Mouse (Mus musculus) heart, embryonic 12.5 days (tissue): ENCODE results near the gene Tmem88. TPM values are rescaled to one million over a fixed set of nuclear protein-coding genes. Genes with fewer than 3 reads are reported as not detected.

Experiments
- ATAC-seq: fragments of 200-750 bp; cut with Nextera tagmentation; 2 replicates; pipeline ENCODE4 v1.8.0; 2017; ENCODE audit warnings: moderate TSS enrichment, moderate library complexity; ENCODE audit not compliant: insufficient number of reproducible peaks, low FRiP score
- H3K27ac ChIP-seq: fragments of 300-500 bp; sonication (generic); 2 replicates; pipeline ENCODE4 v1.5.1; 2016; ENCODE audit warnings: mild to moderate bottlenecking, moderate library complexity; ENCODE audit not compliant: poor library complexity, severe bottlenecking
- H3K27me3 ChIP-seq: fragments of 300-500 bp; sonication (generic); replicated peaks from 2 replicates; pipeline ENCODE4 v1.6.1; 2016; ENCODE audit warnings: mild to moderate bottlenecking, moderate library complexity
- H3K36me3 ChIP-seq: fragments of 300-500 bp; sonication (generic); 2 replicates; pipeline ENCODE4 v1.6.1; 2016; ENCODE audit warnings: mild to moderate bottlenecking, moderate library complexity
- H3K4me1 ChIP-seq: fragments of 300-500 bp; sonication (generic); replicated peaks from 2 replicates; pipeline ENCODE4 v1.6.1; 2016; ENCODE audit warnings: mild to moderate bottlenecking
- H3K4me2 ChIP-seq: fragments of 300-500 bp; sonication (generic); 2 replicates; pipeline ENCODE4 v1.6.1; 2016; ENCODE audit warnings: mild to moderate bottlenecking, moderate library complexity
- H3K4me3 ChIP-seq: fragments of 300-500 bp; sonication (generic); 2 replicates; pipeline ENCODE4 v1.5.1; 2016; ENCODE audit warnings: mild to moderate bottlenecking
- H3K9ac ChIP-seq: fragments of 300-500 bp; sonication (generic); 2 replicates; pipeline ENCODE4 v1.6.1; 2016; ENCODE audit warnings: mild to moderate bottlenecking, moderate library complexity
- H3K9me3 ChIP-seq: fragments of 300-500 bp; sonication (generic); replicated peaks from 2 replicates; pipeline ENCODE4 v1.6.1; 2016; ENCODE audit warnings: mild to moderate bottlenecking, moderate library complexity
- WGBS: fragments of 180-500 bp; shearing (Covaris S2); methylation state at CpG from one replicate; pipeline ENCODE4 v1.1.7; 2016; 5-methylcytosine and 5-hydroxymethylcytosine counted together
- polyA plus RNA-seq: library from polyadenylated mRNA; unstranded; fragments of >200 nt; fragmentation: Nextera tagmentation; extraction: Ambion mirVana; gene quantifications from 2 replicates; pipeline ENCODE4 v1.2.1, GENCODE M21; 2016

Tmem88 gene
- polyA plus RNA-seq, 1 experiment from 2014 or later: 35.7 TPM

DNA sequence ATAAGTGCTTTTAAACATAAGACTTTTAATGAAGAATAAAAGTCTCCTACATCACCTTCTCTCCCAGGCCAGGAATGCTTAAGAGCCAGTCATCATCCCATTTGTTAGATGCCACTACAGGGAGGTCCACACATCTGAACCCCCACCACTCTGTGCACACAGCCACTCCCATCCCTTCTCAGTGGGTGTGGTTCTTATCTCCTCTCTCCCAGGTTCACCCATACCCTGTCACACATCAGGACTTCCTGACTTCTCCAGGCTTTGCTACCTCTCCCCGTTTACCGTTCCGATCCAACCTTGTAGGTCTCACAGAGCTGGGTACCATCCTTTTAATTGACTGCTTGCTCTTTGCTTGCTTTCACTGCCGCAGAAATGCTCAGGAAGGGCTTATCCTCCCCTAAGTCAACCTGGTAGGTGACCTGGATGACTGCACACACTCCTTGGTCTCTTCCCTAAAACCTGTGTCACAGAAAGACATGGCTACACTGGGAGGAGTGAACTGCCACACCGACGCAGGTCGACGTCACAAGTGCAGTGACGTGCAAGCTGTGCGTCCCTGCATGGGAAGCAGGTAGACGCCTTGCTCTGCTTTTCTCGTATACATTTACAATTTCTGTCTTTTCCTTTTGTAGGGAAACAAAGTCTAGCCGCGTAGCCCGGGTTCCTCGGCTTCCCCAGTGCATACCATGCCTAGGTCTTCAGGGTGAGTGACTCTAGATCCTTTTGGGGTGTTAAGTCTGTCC lies 24.6 kb downstream of the Tmem88 start:
- H3K9ac ChIP-seq: no peak overlapping the region
- peaks cover 31% of the 10 kb centered on the region for H3K4me1 ChIP-seq
- H3K27ac ChIP-seq: no peak overlapping the region
- H3K4me3 ChIP-seq: no peak overlapping the region
- ATAC-seq: peak; percentile 51; the same call in 1 of the 2 replicates
- H3K4me2 ChIP-seq: no peak overlapping the region; the same call in 1 of the 2 replicates
- H3K36me3 ChIP-seq: peaks cover 8% of the 10 kb centered on the region
- H3K27me3 ChIP-seq: no peaks in the 10 kb centered on the region
- 82% methylated on average over 16 of the region's 16 CpGs for WGBS
- H3K9me3 ChIP-seq: no peaks in the 10 kb centered on the region

- Histone ChIP-seq H3K27ac (peak overlapping the region; percentile 72), H3K4me3 (no peak overlapping the region)
Observed at GRCm38 (mm10) chr11:69372780-69373170, 25.3 kb downstream of the Tmem88 start.

GRCm38 (mm10) chr11:69372056-69372779 lies 25.8 kb downstream of the Tmem88 start:
- 13% methylated on average over 12 of the region's 12 CpGs for WGBS
- peak overlapping the region; percentile 23 for H3K9ac ChIP-seq
- H3K4me2 ChIP-seq: peak overlapping the region; percentile 42
- H3K27ac ChIP-seq: peak overlapping the region; percentile 72
- no peaks in the 10 kb centered on the region for H3K27me3 ChIP-seq
- H3K9me3 ChIP-seq: no peaks in the 10 kb centered on the region
- ATAC-seq: no peak
- H3K36me3 ChIP-seq: peaks cover 8% of the 10 kb centered on the region
- H3K4me1 ChIP-seq: peaks cover 43% of the 10 kb centered on the region
- peak overlapping the region; percentile 3; the same call in 1 of the 2 replicates for H3K4me3 ChIP-seq

More at GRCm38 (mm10) chr11:69372780-69373170, 25.3 kb downstream of the Tmem88 start:
- Histone ChIP-seq H3K27me3 (no peaks in the 10 kb centered on the region), H3K36me3 (peaks cover 8% of the 10 kb centered on the region), H3K9me3 (no peaks in the 10 kb centered on the region), H3K9ac (no peak overlapping the region), H3K4me2 (0 out of 2 replicates have a peak overlapping the region, but pooled peaks have one; percentile 42), H3K4me1 (peaks cover 37% of the 10 kb centered on the region)
- 58% methylated on average over 3 of the region's 3 CpGs for WGBS
- no peak for ATAC-seq

DNA sequence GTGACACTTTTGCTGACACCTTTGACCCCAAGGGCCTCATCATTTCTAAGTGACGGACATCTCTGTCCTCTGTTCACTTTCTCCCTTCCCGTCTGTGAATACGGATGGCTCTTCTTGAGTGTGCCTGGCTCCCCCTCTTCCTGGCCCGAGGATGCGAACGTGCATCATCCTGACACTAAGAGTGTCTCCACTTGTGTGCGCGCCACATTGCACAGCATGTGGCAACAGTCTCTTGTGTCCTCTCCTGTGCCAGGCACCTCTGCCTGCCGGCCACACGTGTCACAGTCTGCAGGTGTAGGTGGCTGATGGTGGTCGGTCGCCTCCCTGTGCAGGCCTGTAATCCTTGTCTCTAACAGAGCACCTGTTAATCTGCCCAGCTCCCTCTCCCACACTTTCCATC lies 26.4 kb downstream of the Tmem88 start:
- 55% methylated on average over 12 of the region's 12 CpGs for WGBS
- no peaks in the 10 kb centered on the region for H3K9me3 ChIP-seq
- peak overlapping the region; percentile 42 for H3K4me2 ChIP-seq
- no peaks in the 10 kb centered on the region for H3K27me3 ChIP-seq
- no peak overlapping the region for H3K9ac ChIP-seq
- peaks cover 43% of the 10 kb centered on the region for H3K4me1 ChIP-seq
- no peak for ATAC-seq
- H3K27ac ChIP-seq: peak overlapping the region; percentile 72
- no peak overlapping the region for H3K4me3 ChIP-seq
- H3K36me3 ChIP-seq: peaks cover 8% of the 10 kb centered on the region

- Histone ChIP-seq H3K4me1 (peaks cover 48% of the 10 kb centered on the region), H3K9ac (no peak overlapping the region), H3K9me3 (no peaks in the 10 kb centered on the region), H3K27ac (peak overlapping the region; percentile 72), H3K4me3 (no peak overlapping the region), H3K36me3 (peaks cover 8% of the 10 kb centered on the region; the same call in 1 of the 2 replicates), H3K27me3 (no peaks in the 10 kb centered on the region), H3K4me2 (peak overlapping the region; percentile 29; the same call in 1 of the 2 replicates)
- no peak for ATAC-seq
- WGBS: 21% methylated on average over 9 of the region's 9 CpGs
Observed at GRCm38 (mm10) chr11:69370817-69371215, 27.2 kb downstream of the Tmem88 start.

GRCm38 (mm10) chr11:69369990-69370816 lies 27.8 kb downstream of the Tmem88 start:
- Histone ChIP-seq H3K9me3 (no peaks in the 10 kb centered on the region), H3K36me3 (peaks cover 5% of the 10 kb centered on the region; the same call in 1 of the 2 replicates), H3K4me2 (peak overlapping the region; percentile 97), H3K9ac (no peak overlapping the region), H3K4me1 (peaks cover 54% of the 10 kb centered on the region), H3K4me3 (no peak overlapping the region), H3K27ac (no peak overlapping the region; the same call in 1 of the 2 replicates), H3K27me3 (no peaks in the 10 kb centered on the region)
- no peak for ATAC-seq
- WGBS: 40% methylated on average over 2 of the region's 2 CpGs

DNA sequence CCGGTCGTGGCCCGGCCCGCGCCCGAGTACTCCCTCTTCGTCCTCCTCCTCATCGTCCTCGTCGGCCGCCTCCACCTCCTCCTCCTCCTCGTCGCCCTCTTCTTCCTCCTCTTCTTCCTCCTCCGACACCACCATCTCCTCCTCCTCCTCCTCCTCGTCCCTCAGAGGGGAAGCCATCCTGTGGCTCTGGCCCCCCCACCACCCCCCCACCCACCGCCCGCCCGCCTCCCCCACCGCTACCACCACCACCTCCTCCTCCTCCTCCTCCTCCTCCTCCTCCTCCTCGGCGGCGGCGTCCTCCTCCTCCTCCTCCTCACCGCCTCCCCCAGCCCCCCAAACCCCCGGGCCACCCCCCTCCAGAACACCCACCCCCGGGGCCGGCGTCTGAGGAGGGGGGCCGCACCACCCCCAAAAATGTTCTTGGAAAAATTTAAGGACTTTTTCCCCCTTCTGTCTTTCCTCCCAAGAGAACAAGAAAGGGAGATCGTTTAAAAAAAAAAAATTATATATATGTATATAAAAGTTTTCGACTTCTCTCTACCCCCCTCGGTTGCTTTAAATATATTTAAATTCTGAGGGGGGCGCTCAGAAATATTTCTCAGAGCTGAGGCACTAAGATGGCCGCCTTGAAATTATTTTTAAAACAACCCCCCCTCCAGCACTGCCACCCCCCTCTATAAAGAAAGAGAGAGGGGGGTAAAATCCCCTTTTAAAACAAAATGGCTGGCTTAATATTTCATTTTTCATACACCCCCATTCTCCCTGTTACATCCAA lies 28.6 kb downstream of the Tmem88 start, which contains the start of gene Chd3:
Gene Chd3, minus strand, starts transcription at position 192 of the 775 bp plus-strand sequence.
- Histone ChIP-seq H3K4me3 (peak within 1 kb of the TSS; percentile 98), H3K4me2 (peak within 1 kb of the TSS; percentile 97), H3K9ac (peak within 1 kb of the TSS; percentile 100), H3K27me3 (no peaks in the 10 kb centered on the region), H3K9me3 (no peaks in the 10 kb centered on the region), H3K36me3 (peaks cover 5% of the 10 kb centered on the region; the same call in 1 of the 2 replicates), H3K27ac (peak within 1 kb of the TSS; percentile 97), H3K4me1 (peaks cover 62% of the 10 kb centered on the region)
- ATAC-seq: no peak
- 7% methylated on average over 11 of the region's 34 CpGs for WGBS

DNA sequence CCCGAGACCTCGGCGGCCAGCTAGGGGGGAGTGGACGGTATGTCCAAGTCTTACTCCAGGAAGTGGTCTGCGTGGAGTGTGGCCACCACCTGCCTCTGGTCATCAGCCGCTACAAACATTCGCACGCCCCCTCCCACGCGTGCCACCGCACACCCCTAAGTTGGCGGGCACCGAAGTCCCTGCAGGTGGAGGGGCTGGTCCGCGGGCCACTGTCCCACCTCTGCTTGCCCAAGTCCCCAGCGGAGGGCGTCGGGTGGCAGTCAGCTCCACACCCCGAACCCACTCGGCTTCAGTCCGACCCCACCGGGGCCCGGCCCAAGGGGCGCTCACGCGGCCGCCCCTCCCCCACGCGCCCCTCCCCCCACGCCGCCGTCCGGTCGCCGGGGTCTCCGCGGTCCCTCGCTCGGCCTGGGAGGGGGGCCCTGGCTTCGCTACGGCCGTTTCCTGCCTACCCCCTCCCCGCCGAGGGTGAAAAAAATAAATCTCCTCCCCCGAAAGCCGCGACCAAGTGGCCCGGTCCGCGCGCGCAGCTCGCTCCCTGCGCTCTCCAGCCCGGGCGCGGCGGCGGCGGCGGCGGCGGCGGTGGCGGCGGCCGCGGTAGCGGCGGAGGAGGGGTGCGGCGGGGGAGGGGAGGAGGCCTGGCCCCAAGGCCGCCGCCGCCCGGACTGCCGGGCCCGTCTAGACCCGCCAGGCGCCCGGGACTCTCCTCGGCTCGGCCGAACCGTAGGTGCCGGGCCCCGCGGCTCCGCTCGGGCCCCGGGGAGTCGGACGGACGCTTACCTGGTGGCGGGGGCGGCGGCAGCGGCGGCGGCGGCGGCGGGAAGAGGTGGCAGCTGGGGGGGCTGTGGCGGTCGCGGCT lies 29.4 kb downstream of the Tmem88 start:
- ATAC-seq: peak; percentile 26
- Histone ChIP-seq H3K4me1 (peaks cover 66% of the 10 kb centered on the region), H3K9ac (peak overlapping the region; percentile 100), H3K36me3 (peaks cover 4% of the 10 kb centered on the region), H3K9me3 (no peaks in the 10 kb centered on the region), H3K27ac (peak overlapping the region; percentile 97), H3K27me3 (no peaks in the 10 kb centered on the region), H3K4me2 (peak overlapping the region; percentile 97), H3K4me3 (peak overlapping the region; percentile 98)
- under 1% methylated on average over 52 of the region's 106 CpGs for WGBS

DNA sequence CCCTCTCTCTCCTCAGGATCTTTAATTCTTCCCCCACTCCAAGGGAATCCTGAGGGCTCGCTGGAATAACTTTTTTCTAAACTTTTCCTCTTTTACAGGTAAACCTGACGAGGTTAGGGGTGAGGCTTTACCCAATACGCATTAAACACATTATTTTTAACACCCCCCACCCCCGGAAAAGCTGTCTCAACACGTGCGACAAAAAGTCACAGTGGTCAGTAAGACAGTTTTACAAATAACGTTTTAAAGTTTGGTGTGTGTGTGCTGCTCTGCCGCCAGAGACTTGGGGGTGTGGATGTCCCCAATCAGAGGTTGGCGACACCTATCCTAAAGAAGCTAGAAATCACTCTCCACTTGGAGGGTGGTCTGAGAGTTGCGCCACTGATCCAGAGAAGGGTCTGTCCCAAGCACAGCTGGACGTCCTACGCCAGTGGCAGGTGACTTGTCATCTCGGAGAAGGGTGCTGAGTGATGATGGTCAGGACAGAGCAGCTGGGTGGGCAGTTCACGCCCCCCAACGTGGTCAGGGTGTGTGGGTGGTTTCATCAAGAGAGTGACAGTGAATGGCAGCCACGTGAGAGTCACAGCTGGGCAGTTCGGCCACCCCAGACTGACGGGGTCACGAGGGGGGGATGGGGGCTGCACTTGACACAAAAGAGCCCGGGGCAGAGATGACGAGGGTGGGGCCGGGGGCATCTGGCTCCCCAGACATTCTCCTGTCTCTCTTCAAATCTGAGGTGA lies 30.2 kb downstream of the Tmem88 start:
- Histone ChIP-seq H3K4me3 (peak overlapping the region; percentile 98), H3K9ac (peak overlapping the region; percentile 100), H3K4me1 (peaks cover 58% of the 10 kb centered on the region), H3K27me3 (no peaks in the 10 kb centered on the region), H3K4me2 (peak overlapping the region; percentile 97), H3K9me3 (no peaks in the 10 kb centered on the region), H3K36me3 (peaks cover 11% of the 10 kb centered on the region), H3K27ac (peak overlapping the region; percentile 97)
- under 1% methylated on average over 22 of the region's 22 CpGs for WGBS
- ATAC-seq: peak; percentile 22; the same call in 1 of the 2 replicates
